Mouse (Mus musculus) urinary bladder, postnatal 25 days (tissue): Measurements from ENCODE around the gene a.

Experiments used
- DNase-seq: peaks from one replicate; pipeline ENCODE4 v3.0.0; 2022; ENCODE audit warnings: low spot score

Gene a

DNA sequence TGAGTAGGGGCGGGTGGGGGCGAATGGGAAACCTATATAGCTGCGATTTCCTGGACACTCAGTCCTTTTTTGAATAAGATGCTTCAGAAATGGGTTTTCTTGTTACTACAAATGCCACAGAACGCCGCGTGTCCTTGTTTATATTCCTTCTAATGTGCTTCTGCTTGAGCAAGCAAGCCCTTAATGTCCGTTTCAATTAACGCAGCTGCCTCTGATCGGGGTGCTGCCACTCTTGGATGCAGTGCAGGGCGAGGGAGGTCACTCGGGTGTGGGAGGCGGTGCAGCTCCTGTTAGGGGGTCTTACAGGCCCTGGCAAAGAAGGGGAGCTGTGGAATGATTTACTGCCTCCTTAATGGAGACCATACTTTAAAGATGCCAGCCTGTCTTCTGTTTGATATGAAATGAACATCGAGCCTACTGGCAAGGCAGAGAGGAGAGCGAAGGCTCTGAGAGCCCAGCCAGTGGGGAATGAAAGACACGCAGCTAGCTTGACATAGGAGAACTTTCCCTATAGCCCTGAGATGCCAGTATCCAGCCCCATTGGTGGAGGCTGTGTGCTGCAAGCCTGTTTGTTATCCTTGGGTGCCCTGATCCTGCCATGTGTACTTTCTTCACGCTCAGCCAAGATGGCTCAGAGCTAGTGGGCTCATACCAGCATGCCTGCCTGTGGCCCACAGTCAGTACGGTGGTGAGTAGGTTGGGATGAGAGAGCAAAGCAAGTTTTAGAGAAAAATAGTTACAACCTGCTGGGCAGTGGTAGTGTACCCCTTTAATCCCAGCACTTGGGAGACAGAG lies 8.1 kb upstream of the a start:
- DNase-seq = no peak

DNA sequence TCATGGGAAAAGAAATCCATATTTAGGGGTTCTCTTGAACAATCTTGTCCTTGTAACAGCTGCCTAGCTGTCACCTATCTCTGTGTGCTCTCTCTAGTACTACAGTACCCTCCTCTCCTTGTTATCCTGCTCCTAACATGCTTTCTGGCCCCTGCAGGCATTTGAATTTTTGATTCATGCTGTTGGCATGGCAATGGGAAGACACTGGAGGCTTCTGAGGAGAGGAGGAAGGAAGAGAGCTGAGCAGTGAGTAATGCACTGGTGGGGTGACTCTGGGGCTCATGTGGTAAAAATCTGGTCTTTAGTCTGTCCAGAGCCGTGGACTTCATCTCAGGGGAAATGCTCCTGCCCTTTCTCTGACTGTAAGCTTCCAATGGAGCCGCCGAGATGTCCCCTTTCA lies 5.9 kb upstream of the a start:
- DNase-seq = no peak

DNA sequence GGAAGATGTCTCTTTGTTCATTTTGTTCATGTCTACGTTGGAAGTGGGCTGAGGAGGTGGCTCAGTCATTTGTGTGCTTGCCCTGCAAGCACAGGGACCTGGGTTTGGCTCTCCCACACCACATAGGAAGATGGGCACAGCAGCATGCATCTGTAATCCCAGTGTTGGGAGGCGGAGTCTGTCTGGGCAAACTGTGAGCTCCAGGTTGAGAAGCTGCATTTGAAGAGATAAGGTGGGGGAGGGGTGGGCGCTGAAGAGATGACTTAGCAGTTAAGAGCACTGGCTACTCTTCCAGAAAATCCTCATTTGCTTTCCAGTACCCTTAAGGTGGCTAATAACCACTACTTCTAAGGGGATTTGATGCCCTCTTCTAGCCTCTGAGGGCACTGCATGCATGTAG lies 5.0 kb upstream of the a start:
- DNase-seq = no peak

DNA sequence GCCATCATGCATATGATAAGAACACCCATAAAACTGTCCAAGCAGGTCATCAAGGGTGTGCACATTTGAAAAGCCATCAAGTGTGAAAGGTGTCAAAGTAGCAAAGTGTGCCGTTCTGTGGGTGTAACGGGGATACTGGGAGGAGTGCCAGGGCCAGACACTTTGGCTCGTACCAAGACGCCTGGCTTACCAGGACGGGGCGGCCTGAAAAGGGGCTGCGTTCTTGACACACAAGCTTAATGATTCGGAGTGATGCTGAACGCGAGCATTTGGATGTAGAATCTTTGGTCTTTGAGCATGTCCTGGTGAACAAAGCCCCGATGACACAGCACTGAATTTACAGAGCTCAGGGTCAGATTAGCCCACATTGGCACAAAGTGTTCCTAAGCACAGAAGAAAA lies 4.4 kb upstream of the a start:
- DNase-seq = no peak

- no peak for DNase-seq
Measured at GRCm38 (mm10) chr2:154789381-154789780, 1.8 kb upstream of the a start.

GRCm38 (mm10) chr2:154789977-154790655 lies 1.1 kb upstream of the a start:
- DNase-seq = no peak

- peak; percentile 77 for DNase-seq
Measured at GRCm38 (mm10) chr2:154791661-154792642, 750 bp downstream of the a start.

GRCm38 (mm10) chr2:154803372-154803771 lies 12.2 kb downstream of the a start:
- no peak for DNase-seq

GRCm38 (mm10) chr2:154803845-154804244 lies 12.6 kb downstream of the a start:
- no peak for DNase-seq

DNA sequence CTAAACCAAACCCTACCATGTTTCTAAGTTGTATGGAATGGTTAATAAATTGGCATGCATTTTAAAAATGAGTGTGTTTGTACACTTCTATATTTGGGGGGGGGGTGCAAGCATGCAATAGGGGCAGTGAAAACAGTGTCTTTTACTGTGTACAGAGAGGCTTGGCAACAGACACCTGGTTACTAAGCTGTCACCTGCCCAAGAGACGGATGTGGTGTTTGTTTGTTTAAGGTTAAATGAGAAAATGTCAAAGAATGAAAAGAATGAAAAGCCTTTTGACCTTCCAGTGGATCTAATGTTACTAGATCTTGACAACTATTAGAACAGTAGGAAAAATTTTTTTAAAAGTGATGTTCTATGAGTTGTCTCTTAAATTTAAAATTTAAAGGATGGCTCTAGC lies 16.5 kb downstream of the a start:
- DNase-seq = no peak

DNA sequence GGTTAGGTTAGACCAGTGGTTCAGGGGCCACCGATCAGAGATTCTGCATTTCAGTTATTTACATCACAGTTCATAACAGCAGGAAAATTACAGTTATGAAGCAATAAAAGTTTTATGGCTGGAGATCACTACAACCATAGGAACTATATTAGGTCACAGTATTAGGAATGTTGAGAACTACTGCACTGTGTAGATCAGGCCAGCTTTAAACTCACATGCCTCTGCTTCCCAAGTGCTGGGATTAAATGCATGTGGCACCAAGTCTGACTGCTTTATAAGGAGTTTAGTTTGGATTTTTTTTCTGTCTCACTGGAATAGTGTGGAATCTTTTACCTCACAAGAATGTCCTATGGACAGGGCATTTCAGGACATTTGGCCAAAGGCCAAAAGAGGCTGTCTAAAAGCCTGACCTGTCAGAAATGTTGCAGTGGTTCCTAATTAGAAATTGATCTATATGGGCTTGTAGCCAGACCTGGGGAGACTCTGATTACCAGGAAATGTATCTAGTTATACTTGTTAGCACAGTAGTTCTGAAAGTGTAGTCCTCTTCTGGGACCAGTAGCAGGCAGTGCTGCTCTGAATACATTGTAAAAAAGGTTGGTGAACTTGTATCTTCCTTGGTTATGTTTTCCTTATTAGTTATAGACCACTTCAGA lies 18.0 kb downstream of the a start:
- no peak for DNase-seq

DNA sequence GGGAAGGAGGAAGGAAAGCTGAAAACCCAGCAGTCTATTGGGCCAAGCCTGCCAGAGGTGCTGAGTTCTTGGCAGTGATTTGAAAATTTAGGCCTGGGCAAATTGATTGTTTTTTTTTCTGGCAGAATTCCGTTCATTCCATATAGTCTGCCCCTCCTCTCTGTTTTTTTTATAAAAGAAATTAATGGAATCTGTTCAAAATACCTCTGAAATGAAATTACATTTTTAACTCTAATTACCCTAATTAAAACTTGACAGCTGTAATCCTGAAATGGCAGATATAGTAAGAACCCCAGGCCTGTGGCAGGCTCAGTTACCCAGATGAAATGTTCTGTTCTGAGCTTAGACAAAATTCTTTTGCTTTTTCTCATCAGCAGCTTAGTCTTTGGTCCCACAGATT lies 19.6 kb downstream of the a start:
- no peak for DNase-seq

- DNase-seq = no peak
Measured at GRCm38 (mm10) chr2:154813426-154813825, 22.2 kb downstream of the a start.

GRCm38 (mm10) chr2:154817089-154817488 lies 25.9 kb downstream of the a start:
- no peak for DNase-seq

GRCm38 (mm10) chr2:154817788-154818187 lies 26.6 kb downstream of the a start:
- DNase-seq = no peak

DNA sequence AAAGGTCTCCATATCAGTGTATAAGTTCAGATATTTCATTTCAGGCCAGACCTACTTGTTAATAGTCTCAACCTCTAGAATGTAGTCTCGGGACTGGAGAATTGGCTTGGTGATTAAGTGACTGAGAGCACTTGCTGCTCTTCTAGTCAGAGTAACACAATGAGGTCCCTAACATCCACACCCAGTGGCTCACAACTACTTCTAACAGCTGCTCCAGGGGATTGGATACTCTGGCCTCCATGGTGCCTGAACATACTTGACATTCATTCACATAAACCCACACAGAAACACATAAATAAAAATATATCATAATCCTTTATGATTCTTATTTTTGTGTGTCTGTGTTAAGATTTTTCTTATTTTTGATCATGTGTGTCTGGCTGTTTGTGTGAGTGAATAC lies 27.4 kb downstream of the a start:
- DNase-seq = no peak

DNA sequence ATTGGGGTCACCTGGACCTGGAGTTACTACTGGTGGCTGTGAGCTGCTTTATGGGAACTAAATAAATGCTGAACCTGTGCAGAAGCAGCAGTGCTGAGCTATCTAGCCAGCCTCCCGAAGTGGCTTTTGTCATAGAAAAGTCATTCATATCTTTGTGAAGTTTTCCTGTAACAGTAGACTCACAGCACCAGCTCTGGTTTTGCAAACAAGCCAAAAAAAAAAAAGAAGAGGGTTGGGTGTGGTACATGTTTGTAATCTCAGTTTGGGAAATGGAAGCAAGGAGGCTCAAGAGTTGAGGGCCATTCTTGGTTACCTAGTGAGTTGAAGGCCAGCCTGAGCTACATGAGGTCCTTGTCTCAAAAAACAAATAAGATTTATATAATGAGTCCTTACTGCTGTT lies 29.1 kb downstream of the a start:
- DNase-seq = no peak

DNA sequence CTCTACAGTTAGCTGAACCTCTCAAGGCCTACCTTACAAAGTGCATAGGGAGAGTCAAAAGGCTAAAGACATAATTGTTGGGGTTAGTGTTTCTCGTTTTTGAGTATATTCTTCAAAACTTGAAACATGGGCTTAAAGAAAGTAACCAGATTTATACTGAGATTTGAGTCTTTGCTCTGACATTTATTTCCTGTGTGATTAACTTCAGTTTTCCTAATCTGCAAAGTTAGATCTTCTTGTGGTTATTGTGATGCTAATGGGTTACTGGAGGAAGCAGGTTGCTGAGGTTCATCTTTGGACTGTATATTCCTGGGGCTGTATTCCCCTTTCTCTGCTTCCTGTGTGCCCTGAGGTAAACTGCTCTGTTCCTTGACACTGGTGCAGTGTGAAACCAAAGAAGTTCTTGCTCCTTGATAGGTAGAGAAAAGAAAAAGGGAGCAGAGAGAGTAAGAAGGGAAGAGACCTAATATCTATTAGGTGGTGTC lies 34.9 kb downstream of the a start:
- no peak for DNase-seq

DNA sequence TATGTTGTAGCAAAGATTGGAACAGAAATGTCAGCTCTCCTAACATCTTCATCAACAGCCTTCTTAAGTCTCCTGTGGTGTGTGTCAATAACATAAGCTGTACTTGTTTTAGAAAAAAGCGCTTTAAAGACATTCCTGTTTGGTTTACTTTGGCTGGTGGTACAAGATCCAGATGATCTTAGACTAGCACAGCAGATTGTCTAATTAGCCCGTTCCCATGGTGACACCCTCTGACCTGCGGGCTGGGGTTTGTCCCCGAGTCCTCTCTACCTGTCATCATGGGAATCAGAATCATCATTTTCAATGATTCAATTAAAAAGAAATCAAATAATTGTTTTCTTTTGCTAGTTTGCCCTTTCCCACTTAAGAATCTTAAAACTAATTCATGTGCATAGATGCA lies 36.3 kb downstream of the a start:
- DNase-seq = no peak

DNA sequence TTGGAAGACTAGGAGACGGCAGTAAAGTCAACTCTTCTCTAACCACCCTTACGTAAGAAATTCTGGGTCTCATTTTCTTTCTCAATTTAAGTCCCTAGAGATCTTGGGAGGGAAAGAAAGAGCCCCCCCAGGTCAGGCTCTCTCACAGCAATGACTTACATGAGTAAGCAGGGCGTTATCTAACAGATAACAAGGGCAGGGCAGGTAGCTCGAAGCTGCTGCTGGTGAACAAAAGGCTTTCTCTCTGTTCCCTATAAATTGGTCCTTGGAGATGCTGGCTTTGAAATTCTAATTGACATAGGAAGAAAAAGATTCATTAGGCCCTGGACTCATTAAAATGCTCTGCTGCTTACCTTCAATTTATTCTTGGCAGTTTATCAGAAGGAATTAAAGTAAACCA lies 41.3 kb downstream of the a start:
- DNase-seq = no peak

- no peak for DNase-seq
Measured at GRCm38 (mm10) chr2:154834149-154834865, 43.1 kb downstream of the a start.
